Comparison of ENCODE assay signal across 19 mouse cellular contexts in genomic region chr1:23843790-23844189, GRCm38 (mm10).
A peak's percentile ranks its signal among the peaks of the same experiment; 100 is the strongest.
DNase-seq lines count a peak whose midpoint lies in the region; ATAC-seq and TF ChIP-seq lines count a peak whose summit lies in the region.
"Had no signal": no experiment of that assay in that cellular context is flagged by ENCODE, and none has a peak within 500 bp of the region (broad histone marks: within the 10 kb centered on the region; RNA-seq: fewer than 3 reads in every experiment).

No protein-coding gene starts in this region.

- ATAC-seq in kidney, embryonic 15.5 days (replicated peaks; ENCODE audit: low FRiP score) = no peak
- ATAC-seq in neural tube, embryonic 13.5 days (ENCODE audit: low read depth) = no peak
- no peak for ATAC-seq in neural tube, embryonic 15.5 days (ENCODE audit: low FRiP score)

- H3K27me3 ChIP-seq in cerebellum, adult 2 months (ENCODE audit: control insufficient read depth, insufficient read depth, low read length) = no peaks in the 10 kb centered on the region
- no peaks in the 10 kb centered on the region for H3K27me3 ChIP-seq in kidney, embryonic 15.5 days
- no peaks in the 10 kb centered on the region for H3K27me3 ChIP-seq in neural tube, embryonic 13.5 days
- no peaks in the 10 kb centered on the region for H3K27me3 ChIP-seq in neural tube, embryonic 15.5 days (replicated peaks)
- H3K27me3 ChIP-seq: forebrain, embryonic 12.5 days had no signal

- H3K4me3 ChIP-seq in cerebellum, adult 2 months (replicated peaks; ENCODE audit: insufficient read depth, low read depth, low read length) = no peak overlapping the region
- H3K4me3 ChIP-seq in kidney, embryonic 15.5 days (replicated peaks) = no peak overlapping the region
- no peak overlapping the region for H3K4me3 ChIP-seq in neural tube, embryonic 13.5 days
- no peak overlapping the region for H3K4me3 ChIP-seq in neural tube, embryonic 15.5 days (replicated peaks)
- H3K4me3 ChIP-seq: embryonic facial prominence, embryonic 10.5 days; forebrain, embryonic 12.5 days had no signal

- no peak for TF ChIP-seq POLR2A in cerebellum, adult 2 months (IDR thresholded peaks at IDR 0.05; ENCODE audit: borderline replicate concordance, insufficient read depth, low read length)

- DNase-seq in cerebellum, adult 2 months = no peak
- DNase-seq in cerebellum, adult 18-20 months = no peak
- peak; percentile 21 for DNase-seq in kidney, adult 18-20 months
- no peak for DNase-seq in neural tube, embryonic 10.5 days (ENCODE audit: extremely low spot score, low spot score)
- no peak for DNase-seq in adrenal gland, adult (ENCODE audit: inconsistent age in 2 of 2, low spot score in 1 of 2)
- DNase-seq: adrenal gland, adult 8-10 months; cerebellum, adult 11 months; gastrocnemius, postnatal 10 days; heart, postnatal 10 days; lung, adult 18-20 months; lung, postnatal 4 days; thymus, postnatal 4 days had no signal

- no peak overlapping the region for H3K9ac ChIP-seq in kidney, embryonic 15.5 days
- no peak overlapping the region for H3K9ac ChIP-seq in neural tube, embryonic 13.5 days
- no peak overlapping the region for H3K9ac ChIP-seq in neural tube, embryonic 15.5 days (replicated peaks)
- H3K9ac ChIP-seq: forebrain, embryonic 12.5 days had no signal

- H3K4me1 ChIP-seq in cerebellum, adult 2 months (ENCODE audit: control insufficient read depth, insufficient read depth, low read length) = peaks cover 37% of the 10 kb centered on the region
- no peaks in the 10 kb centered on the region for H3K4me1 ChIP-seq in kidney, embryonic 15.5 days
- 0 out of 2 replicates have a peak, but pooled peaks cover 8% of the 10 kb centered on the region for H3K4me1 ChIP-seq in neural tube, embryonic 13.5 days (replicated peaks)
- peaks cover 11% of the 10 kb centered on the region for H3K4me1 ChIP-seq in neural tube, embryonic 15.5 days
- H3K4me1 ChIP-seq: embryonic facial prominence, embryonic 10.5 days; forebrain, embryonic 12.5 days had no signal

- H3K36me3 ChIP-seq in kidney, embryonic 15.5 days = peaks cover 48% of the 10 kb centered on the region
- H3K36me3 ChIP-seq in neural tube, embryonic 13.5 days = peaks cover 47% of the 10 kb centered on the region
- H3K36me3 ChIP-seq in neural tube, embryonic 15.5 days = peaks cover 32% of the 10 kb centered on the region

- WGBS in cerebellum, adult 2 months = 74% methylated on average over 7 of the region's 7 CpGs
- WGBS in kidney, embryonic 15.5 days = 81% methylated on average over 7 of the region's 7 CpGs
- 89% methylated on average over 7 of the region's 7 CpGs for WGBS in neural tube, embryonic 13.5 days
- 77% methylated on average over 7 of the region's 7 CpGs for WGBS in neural tube, embryonic 15.5 days

- no peak overlapping the region for H3K4me2 ChIP-seq in kidney, embryonic 15.5 days
- H3K4me2 ChIP-seq in neural tube, embryonic 13.5 days = no peak overlapping the region
- H3K4me2 ChIP-seq in neural tube, embryonic 15.5 days = no peak overlapping the region
- H3K4me2 ChIP-seq: forebrain, embryonic 12.5 days; midbrain, embryonic 11.5 days had no signal

- TF ChIP-seq CTCF in cerebellum, adult 2 months (IDR thresholded peaks at IDR 0.05; ENCODE audit: borderline replicate concordance, insufficient read depth, low read depth, low read length) = no peak

- H3K9me3 ChIP-seq in kidney, embryonic 15.5 days (replicated peaks) = no peaks in the 10 kb centered on the region
- H3K9me3 ChIP-seq in neural tube, embryonic 13.5 days = no peaks in the 10 kb centered on the region
- no peaks in the 10 kb centered on the region for H3K9me3 ChIP-seq in neural tube, embryonic 15.5 days (replicated peaks)
- H3K9me3 ChIP-seq: embryonic facial prominence, embryonic 10.5 days; forebrain, embryonic 12.5 days had no signal

- peak overlapping the region; percentile 34 for H3K27ac ChIP-seq in cerebellum, adult 2 months (ENCODE audit: insufficient read depth, low read length)
- no peak overlapping the region for H3K27ac ChIP-seq in kidney, embryonic 15.5 days
- 0 out of 2 replicates have a peak overlapping the region, but pooled peaks have one; percentile 43 for H3K27ac ChIP-seq in neural tube, embryonic 13.5 days (replicated peaks)
- H3K27ac ChIP-seq in neural tube, embryonic 15.5 days (replicated peaks) = peak overlapping the region; percentile 46; the same call in 1 of the 2 replicates
- H3K27ac ChIP-seq: embryonic facial prominence, embryonic 10.5 days; forebrain, embryonic 12.5 days; kidney, postnatal 0 days had no signal
